Mouse (Mus musculus): ENCODE measurements around the gene Bcl7a.

Bcl7a gene

GRCm38 (mm10) chr5:123343707-123344627 is at the start of gene Bcl7a:
Gene Bcl7a (plus strand): TSS chr5:123343834.
- peak; percentile 87 for DNase-seq

GRCm38 (mm10) chr5:123294653-123295052 is 49.0 kb upstream of the Bcl7a start:
- no peak for DNase-seq

GRCm38 (mm10) chr5:123296224-123296806 is 47.3 kb upstream of the Bcl7a start:
- DNase-seq, result no peak

- DNase-seq, result no peak
These were observed 46.5 kb upstream of the Bcl7a start for GRCm38 (mm10) chr5:123296972-123297754.

GRCm38 (mm10) chr5:123297830-123298229 is 45.8 kb upstream of the Bcl7a start:
- DNase-seq, result no peak

GRCm38 (mm10) chr5:123298526-123298925 is 45.1 kb upstream of the Bcl7a start:
- no peak for DNase-seq

GRCm38 (mm10) chr5:123300496-123301034 is 43.1 kb upstream of the Bcl7a start:
- no peak for DNase-seq

GRCm38 (mm10) chr5:123301780-123302521 is 41.7 kb upstream of the Bcl7a start:
- DNase-seq, result peak; percentile 33

- DNase-seq, result no peak
These were observed 35.9 kb upstream of the Bcl7a start for GRCm38 (mm10) chr5:123307630-123308282.

GRCm38 (mm10) chr5:123309816-123310215 is 33.8 kb upstream of the Bcl7a start:
- no peak for DNase-seq

GRCm38 (mm10) chr5:123310221-123310620 is 33.4 kb upstream of the Bcl7a start:
- no peak for DNase-seq

- DNase-seq, result no peak
These were observed 30.5 kb upstream of the Bcl7a start for GRCm38 (mm10) chr5:123313058-123313630.

- DNase-seq, result no peak
These were observed 29.7 kb upstream of the Bcl7a start for GRCm38 (mm10) chr5:123313851-123314380.

- no peak for DNase-seq
These were observed 28.3 kb upstream of the Bcl7a start for GRCm38 (mm10) chr5:123315219-123315866.

- no peak for DNase-seq
These were observed 25.6 kb upstream of the Bcl7a start for GRCm38 (mm10) chr5:123317992-123318391.

GRCm38 (mm10) chr5:123320136-123320535 is 23.5 kb upstream of the Bcl7a start:
- DNase-seq, result no peak

- DNase-seq, result no peak
These were observed 19.4 kb upstream of the Bcl7a start for GRCm38 (mm10) chr5:123324242-123324641.

GRCm38 (mm10) chr5:123326006-123326750 is 17.5 kb upstream of the Bcl7a start:
- no peak for DNase-seq

GRCm38 (mm10) chr5:123326751-123327148 is 16.9 kb upstream of the Bcl7a start:
- no peak for DNase-seq

GRCm38 (mm10) chr5:123327686-123328085 is 15.9 kb upstream of the Bcl7a start:
- DNase-seq, result no peak
